Mouse (Mus musculus) monocyte, adult 5-6 weeks (primary cell): ENCODE data around the gene Tmbim1. TPM values are rescaled to one million over a fixed set of nuclear protein-coding genes. Genes with fewer than 3 reads are reported as not detected.
"Not testable (repeated sequence)": the region's sequence is repeated elsewhere in the genome, so short reads cannot be mapped to it uniquely, and the experiment has no call there.

Experiments used
- ATAC-seq: fragments of 153-309, 156-312 bp; replicated peaks from 2 replicates; pipeline ENCODE4 v1.8.0; 2017; ENCODE audit warnings: mild to moderate bottlenecking; ENCODE audit not compliant: low TSS enrichment, insufficient number of reproducible peaks, severe bottlenecking, poor library complexity, low FRiP score
- total RNA-seq: library from RNA; stranded (forward); fragments of 200-1000, 200-491, 200-594 nt; gene quantifications from 3 replicates; pipeline ENCODE4 v1.2.3, GENCODE M21; 2017

Tmbim1 gene
- total RNA-seq, 1 experiment from 2014 or later, result 15.8 TPM

DNA sequence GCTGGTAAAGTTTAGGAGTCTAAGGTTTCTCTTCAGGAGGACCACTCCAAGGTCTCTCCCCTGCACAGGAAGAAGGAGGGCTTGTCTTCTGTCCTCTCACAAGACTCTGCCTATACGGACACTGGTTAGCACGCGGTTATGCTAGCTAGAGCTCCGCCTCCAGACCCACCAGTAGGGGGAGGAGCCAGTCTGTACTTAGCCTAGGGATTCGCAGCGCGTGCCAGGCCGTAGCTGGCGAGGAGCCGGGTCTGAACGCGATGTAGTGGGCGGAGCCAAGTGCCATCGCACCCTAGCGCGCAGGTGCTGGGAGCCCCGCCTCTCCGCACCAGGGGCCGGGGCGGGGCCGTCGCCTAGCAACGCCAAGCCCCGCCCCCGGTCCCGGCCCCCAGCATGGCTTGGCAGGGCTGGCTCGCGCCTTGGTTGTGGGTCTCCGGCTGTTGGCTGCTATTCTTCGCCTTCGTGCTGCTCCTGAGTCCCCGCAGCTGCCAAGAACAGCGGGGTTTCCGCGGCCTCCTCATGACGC is 26.9 kb upstream of the Tmbim1 start:
- ATAC-seq, result peak; percentile 96

DNA sequence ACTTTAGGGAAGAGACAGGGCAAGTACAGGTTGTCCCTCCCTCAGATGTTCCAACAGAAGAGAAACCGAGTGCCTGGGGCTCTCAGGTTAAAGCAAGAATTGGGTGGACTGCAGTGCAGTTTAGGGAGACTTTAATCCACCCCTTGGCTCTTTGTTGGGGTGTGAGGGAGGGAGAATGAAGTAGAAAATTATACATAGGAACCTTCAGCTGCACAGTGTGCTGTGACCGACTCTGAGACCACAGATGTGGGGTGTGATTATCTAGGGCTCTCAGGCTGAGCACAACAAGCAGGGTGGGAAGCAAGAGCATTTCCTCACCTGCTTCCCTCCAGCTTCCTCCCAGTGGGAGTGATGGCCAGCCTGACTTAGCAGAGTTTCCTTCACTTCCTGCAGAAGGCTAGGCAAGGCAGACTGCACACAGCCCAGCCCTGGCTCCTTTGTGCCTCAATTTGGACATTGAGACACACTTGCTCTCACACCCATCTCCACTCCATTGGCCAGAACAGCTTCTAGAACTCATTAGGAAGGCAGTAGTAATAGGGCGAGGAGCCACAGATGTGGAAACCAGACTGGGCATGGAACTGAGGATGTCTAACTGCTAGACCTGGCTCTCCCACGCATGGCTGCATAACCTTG is 25.7 kb upstream of the Tmbim1 start:
- ATAC-seq, result no peak

DNA sequence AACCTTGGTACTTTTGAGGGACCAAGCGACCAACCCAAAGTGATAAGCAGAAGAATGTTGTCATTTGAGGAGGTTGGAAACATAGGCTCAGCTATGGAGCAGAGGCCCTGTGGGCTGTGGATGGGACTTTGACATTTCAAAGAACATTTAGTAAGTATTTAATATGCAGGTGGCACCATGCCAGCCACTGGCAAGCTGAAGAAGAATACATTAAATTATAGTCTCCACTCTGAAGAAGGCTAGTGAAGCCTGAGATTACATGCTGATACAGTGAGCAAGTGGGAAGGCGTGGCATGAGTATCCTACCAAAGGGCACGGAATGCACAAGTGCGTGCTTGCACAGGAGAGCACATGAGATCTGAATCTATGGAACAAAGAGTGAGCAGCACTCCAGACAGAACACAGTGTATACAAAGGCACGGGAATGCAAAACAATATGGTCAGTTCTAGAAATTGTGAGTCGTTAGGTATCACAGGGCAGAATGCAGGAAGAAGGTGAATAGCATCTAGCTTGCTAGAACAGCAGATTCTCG is 24.5 kb upstream of the Tmbim1 start:
- ATAC-seq, result no peak

DNA sequence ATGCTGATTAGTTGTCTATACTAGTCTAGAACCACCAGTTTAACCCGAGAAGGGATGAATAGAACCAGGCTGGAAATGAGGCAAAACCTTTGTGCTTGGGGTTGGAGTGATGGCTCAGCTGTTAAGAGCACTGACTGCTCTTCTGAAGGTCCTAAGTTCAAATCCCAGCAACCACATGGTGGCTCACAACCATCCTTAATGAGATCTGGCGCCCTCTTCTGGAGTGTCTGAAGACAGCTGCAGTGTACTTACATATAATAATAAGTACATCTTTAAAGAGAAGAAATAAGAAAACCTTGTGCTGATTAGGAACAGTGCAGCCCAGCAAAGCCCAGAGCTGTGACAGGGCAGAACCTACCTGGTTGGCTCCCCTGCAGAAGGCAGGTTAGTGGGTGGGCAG is 21.5 kb upstream of the Tmbim1 start:
- ATAC-seq, result not testable (repeated sequence)

DNA sequence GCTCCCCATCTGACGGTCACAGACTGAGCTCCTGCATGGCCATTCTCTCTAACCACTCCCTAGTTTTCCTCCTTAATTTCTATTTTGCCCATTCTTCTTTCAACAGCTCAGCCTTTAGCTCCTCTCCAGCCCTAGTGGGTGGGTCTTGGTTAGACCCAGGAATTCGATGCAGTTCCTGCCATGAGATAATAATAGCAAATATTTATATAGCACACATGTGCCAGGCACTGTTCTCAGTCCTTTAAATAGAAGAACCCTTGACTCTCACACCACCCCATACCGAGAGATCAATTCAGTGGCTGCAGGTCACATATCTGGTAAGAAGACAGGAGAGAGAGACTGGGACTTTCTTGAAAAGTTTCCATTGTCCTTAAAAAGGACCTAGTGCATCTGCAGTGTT is 16.0 kb upstream of the Tmbim1 start:
- ATAC-seq, result no peak

DNA sequence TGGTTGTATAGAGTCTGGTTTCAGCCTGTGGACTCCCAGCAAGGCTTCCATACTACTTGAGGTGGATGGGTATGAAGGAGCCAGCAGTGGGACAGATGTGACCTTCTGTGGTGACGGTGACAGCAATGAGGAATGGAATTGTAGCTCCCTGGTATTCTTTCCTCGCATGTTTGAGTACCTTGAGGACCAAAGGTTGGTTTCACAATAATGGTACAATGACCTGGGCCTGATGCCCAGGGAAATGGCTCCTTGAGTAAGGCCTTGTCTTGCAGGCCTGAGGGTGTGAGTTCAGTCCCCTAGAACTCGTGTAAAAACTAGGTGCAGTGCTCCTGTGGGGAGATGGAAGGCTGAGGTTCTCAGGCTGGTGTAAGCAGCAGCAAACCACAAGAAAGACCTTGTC is 13.3 kb upstream of the Tmbim1 start:
- no peak for ATAC-seq

DNA sequence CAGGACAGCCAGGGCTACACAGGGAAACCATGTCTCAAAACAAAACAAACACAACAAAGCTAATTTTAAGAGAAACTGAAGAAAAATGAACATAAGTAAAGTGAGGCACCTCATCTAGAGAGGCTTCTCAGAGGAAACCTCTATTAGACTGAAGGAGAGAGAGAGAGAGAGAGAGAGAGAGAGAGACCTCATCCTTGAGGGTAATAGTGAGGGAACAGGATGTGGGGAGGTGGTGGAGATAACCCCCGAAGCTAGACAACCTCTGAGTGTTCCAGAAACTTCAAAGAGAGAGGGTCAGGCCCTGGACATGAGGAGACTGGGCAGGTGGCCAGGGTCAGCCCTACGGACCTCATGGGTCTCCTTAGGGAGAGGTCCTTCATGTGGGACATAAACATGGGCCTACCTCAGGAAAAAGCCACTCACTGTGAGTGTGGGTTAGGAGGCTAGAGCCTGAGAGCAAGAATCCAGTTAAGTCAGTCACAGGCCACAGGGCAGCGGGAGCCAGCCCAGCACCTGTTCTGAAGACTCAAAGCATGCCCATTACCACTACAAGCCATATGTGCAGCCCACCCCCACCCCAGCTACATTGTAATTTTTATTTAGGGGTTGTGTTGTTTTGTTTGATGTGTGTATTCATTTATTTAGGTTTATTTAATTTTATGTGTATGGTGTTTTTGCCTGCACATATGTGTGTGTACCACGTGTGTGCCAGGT is 10.8 kb upstream of the Tmbim1 start:
- no peak for ATAC-seq

DNA sequence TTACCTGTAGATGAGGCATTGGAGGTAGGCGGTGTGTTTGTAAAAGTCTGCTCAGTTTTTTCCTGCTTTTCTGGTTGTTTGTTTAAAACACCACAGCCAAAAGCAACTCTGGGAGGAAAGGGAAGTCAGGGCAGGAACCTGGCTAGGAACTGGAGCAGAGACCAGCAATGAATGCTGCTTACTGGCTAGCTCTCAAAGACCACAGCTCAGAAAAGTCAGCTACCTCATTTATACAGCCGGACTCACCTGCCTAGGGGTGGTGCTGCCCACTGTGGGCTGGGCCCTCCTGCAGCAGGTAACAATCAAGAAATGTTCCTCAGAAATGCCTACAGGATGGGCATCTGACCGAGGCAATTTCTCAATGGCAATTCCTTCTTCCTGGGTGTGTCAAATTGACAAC is 9.4 kb upstream of the Tmbim1 start:
- no peak for ATAC-seq

DNA sequence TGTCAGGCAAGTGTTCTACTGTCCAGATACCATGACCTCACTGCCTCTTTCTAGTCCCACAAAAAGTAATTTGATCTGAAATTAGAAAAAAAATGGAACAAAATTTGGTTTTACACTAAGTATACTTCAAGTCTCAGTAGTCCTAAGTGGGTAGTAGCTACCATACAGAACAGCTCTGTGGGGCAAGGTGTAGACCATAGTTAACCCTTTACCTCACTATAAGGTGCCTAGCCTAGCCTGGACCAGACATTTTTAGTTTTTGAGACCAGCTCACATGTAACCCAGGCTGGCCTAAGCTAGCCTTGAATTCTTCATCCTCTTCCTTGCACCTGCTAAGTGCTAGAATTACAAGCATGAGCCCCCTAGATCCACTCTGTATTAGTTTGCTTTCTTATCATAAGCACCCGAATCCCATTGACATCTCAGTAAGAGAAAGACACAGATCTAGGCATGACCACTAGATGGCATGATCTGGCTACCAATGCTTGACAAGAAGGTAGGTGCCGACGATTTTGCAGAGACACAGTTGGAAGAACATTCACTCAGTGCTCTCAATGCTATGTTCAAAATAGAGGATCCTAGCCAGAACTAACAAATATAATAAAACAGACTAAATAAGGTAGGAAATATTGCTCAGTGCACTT is 7.7 kb upstream of the Tmbim1 start:
- ATAC-seq, result peak; percentile 88

DNA sequence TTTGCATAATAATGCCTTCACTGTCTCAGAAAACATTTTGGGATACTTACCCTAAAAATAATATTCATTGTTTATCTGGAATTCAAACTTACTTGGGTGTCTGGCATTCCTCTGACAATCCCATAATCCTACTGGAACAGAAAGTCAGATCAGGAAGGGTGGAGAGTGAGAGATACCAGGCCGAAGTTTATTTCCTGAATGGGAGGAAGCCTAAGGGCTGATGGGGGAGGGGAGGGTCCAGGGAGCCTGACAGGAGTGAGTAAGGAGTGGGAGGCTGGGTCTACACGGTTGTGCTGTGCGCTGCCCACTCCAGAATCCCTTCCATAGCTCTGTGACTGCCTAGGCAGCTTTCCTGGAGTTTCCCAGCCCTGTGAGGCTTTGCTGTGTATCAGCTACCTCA is 4.3 kb upstream of the Tmbim1 start:
- no peak for ATAC-seq

DNA sequence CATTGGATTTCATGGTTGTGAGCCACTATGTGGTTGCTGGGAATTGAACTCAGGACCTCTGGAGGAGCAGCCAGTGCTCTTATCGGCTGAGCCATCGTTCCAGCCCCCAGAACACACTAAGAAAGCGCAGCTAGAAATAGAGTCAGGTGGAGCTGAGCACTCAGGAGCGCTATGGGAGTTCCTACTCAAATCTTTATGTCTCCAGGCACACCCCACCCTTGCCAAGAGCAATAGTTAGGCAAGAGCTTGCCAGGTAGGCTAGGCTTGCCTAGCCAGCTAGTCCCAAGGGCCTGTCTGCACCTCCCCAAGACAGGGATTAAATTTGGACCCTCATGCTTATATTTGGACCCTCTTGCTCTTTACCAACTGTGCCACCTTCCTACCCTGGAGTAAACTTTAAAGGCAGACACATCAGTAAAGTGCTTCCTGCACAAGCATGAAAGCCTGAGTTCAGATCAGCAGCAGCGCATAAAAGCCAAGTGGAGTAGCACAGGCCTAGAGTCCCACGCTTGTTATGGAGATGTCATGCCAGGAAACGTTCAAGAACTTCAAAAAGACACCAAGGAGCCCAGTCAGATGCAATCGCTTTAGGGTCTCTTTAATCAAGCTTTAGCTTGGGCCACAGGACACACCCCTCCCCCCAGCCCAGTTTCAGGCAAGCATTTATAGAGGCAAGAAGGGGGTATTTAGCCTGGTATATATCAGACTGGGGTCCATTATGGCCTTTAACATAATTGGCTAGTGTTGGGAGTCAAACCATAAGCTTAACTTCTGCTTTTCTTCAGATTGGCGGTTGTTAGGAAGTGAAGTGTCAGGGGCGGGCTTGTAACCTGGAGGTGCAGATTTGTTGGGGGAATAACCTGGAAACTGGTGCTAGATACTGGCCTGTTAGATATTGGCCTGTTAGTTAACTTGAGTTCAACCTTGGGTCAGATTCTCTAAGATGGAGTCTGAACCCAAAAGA is 2.9 kb upstream of the Tmbim1 start:
- ATAC-seq, result no peak

DNA sequence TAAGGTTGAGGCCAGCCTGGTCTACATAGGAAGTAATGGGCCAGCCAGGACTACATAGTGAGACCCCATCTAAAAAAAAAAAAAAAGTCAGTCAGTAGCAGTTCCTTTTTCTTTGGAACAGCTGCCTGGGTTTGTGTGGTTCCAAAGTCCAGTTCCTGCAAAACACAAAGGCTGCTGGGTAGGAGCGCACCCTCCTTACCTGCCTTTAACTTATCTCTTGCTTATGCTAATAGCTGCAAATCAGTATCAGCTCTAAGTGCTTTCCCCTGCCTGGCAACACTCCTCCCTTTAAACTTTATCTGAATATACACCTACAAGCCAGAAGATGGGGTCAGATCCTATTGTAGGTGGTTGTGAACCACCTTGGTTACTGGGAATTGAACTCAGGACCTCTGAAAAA is 1.7 kb upstream of the Tmbim1 start:
- ATAC-seq, result no peak

DNA sequence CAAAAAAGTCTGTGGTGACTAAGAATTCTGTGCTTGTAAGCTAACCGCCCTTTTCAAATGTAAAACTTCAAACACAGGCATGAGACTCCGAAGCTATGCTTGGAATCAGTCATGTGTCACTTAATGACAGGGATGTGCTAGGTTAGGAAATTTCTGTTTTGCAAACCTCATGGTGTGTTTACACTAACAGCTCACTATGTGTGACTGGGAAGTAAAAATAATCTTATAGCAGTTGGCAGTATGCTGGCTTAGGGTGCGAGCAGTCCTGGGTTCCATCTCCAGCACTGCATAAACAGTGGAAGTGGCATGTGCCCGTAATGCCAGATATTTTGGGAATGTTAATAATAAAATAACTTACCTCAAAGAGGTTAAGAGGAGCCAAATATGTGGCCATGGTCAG is 476 bp downstream of the Tmbim1 start:
- no peak for ATAC-seq

DNA sequence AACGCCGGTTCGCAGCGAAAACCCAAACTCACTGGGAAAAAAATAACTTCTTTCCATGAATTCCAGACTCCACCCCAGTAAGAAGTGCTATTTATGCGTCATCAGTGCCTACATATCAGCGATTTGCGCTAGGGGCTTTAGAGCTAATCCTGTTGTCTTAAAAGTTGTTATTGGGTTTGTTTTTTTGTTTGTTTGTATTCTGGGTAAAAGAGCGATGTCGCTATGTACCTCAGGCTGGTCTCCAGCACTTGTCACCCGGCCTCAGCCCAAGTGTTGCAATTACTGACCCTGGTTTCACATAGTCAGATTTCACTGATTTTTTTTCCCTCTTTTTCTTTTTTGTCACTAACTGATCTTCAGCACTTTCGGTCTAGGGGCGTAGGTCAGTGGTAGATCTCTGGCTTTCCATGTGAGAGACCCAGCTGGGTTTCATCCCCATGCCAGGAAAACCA is 1.1 kb downstream of the Tmbim1 start:
- ATAC-seq, result no peak

DNA sequence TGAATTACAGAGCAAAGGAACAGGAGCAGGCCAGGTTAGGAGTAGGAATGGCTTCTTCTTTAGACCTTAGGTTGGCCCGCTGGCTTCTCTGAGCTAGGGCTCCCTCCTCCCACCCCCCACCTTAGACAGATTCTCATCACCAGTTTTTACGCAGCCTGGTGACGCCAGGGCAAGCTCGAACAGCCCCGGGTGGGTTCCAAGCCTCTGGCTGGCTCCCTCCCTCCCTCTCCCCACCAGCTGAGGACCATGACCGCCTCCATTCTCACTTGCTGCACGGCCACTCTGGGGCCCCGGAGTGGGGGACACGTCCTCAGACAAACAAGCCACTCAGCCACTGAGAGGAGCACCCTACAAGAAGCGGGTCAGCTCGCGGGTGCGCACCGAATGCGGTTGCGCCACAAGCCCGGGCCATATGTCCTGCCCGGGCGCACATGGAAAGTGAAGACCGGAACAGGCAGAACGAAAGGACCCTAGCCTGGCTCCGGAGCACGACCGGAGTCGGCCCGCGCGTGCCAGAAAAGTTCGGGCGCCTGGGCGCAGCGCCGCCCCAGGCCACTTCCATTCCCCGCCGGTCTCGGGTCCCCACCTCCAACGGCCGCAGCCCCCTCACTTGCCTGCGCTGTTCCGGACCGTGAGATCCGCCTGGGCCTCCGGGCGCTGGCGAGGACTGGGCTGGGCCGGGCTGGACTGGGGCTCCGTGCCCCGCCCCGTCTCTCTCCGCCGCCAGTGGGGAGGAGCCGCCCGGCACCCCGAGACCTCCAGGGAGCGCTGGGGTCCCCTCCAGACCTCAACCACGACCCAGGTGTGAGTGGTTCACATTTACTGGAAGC is 1.7 kb downstream of the Tmbim1 start:
- peak; percentile 41 for ATAC-seq

DNA sequence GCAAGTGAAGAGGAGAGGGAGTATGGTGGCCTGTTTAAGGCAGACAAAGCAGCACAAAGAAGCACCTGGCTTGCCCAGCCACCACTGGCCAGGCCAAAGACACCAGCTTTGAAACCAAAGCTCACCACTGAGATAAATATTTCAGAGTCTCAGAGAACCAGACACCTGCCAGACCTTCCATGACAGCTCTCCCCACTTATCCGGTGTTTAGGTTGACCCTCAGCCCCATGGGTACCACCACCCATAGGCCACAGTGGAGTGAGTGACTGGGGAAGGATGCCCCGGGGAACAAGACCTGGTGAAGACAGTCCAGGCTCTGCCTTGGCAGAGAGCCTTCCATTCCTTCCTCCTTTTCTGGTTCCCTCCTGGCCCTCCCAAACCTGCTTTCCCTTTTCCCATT is 2.6 kb downstream of the Tmbim1 start:
- no peak for ATAC-seq

DNA sequence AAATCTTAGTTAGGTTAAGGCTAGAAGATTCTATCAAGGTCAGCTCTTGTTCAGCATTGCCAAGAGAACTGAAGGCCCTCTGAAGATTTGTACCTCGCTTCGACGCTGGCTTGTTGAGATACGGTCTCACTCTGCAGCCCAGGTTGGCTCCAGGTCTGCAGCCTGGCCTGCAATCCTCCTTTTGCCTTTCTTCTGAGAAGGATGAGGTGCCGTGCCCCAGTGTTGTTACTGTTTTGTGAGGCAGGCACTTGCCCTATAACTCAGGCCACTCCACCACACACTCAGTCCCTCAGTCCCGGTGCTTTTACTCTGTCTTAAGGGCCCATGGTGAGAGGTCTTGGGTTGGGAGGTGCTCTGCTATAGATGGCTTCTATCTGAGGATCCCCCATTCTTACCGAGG is 3.2 kb downstream of the Tmbim1 start:
- ATAC-seq, result no peak
